Mouse (Mus musculus): ENCODE data around the gene Rassf5.

GRCm38 (mm10) chr1:131233527-131233926 lies 11.5 kb downstream of the Rassf5 start:
- TF ChIP-seq POLR2A (IDR thresholded peaks at IDR 0.05; ENCODE audit: control insufficient read depth, extremely low read depth, insufficient read depth, low read length, poor library complexity) = no peak
- TF ChIP-seq CTCF (IDR thresholded peaks at IDR 0.05; ENCODE audit: borderline replicate concordance, control insufficient read depth, extremely low read depth, insufficient read depth, low read length, poor library complexity) = no peak
